ENCODE assay signal across 8 mouse cellular contexts in the genomic region with DNA sequence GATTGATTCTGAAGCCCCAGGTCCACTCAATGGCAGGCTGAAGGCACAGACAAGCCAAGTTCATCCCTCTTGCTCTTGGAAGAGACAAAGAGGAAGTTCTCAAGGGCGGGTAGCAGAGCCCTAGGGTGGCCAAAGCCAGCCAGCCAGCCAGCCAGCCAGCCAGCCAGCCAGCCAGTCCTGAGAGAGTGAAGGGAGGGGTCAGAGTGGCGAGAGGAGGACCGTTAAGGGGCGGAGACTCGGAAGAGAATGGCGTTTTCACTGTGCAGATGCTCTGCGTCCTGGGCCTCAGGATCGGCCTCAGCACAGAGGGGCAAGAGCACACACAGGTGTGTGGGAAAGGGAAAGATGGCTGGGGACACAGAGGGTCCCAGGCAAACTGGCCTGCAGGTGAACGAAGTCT. TPM values are rescaled to one million over a fixed set of nuclear protein-coding genes. Genes with fewer than 3 reads are reported as not detected.
DNase-seq lines count a peak whose midpoint lies in the region; ATAC-seq lines count a peak whose summit lies in the region.

No protein-coding gene starts in this region.

- peak overlapping the region; percentile 4; the same call in 1 of the 2 replicates for H3K9ac ChIP-seq in lung, embryonic 15.5 days
- peak overlapping the region; percentile 100 for H3K9ac ChIP-seq in neural tube, embryonic 13.5 days

- peak overlapping the region; percentile 49 for H3K27ac ChIP-seq in lung, embryonic 15.5 days
- H3K27ac ChIP-seq in neural tube, embryonic 13.5 days (replicated peaks), result peak overlapping the region; percentile 99

- H3K27me3 ChIP-seq in lung, embryonic 15.5 days, result no peaks in the 10 kb centered on the region
- H3K27me3 ChIP-seq in neural tube, embryonic 13.5 days, result no peaks in the 10 kb centered on the region

- no peaks in the 10 kb centered on the region for H3K9me3 ChIP-seq in lung, embryonic 15.5 days
- no peaks in the 10 kb centered on the region for H3K9me3 ChIP-seq in neural tube, embryonic 13.5 days

- peak; percentile 34; the same call in 1 of the 2 replicates for ATAC-seq in lung, embryonic 15.5 days (ENCODE audit: borderline replicate concordance, extremely low read depth, low FRiP score, low TSS enrichment)
- ATAC-seq in neural tube, embryonic 13.5 days (ENCODE audit: low read depth), result peak; percentile 30

- H3K4me1 ChIP-seq in lung, embryonic 15.5 days, result peaks cover 55% of the 10 kb centered on the region
- peaks cover 42% of the 10 kb centered on the region for H3K4me1 ChIP-seq in neural tube, embryonic 13.5 days (replicated peaks)

- 3% methylated on average over 9 of the region's 9 CpGs for WGBS in lung, embryonic 15.5 days
- 3% methylated on average over 9 of the region's 9 CpGs for WGBS in neural tube, embryonic 13.5 days

- H3K4me3 ChIP-seq in lung, embryonic 15.5 days, result peak overlapping the region; percentile 96
- H3K4me3 ChIP-seq in neural tube, embryonic 13.5 days, result peak overlapping the region; percentile 94

- peak; percentile 61 for DNase-seq in urinary bladder, postnatal 14 days (ENCODE audit: low spot score)
- no peak for DNase-seq in urinary bladder, postnatal 25 days (ENCODE audit: low spot score)
- DNase-seq in embryo, embryonic 10.5 days (ENCODE audit: low spot score), result peak; percentile 85
- DNase-seq in heart, adult 8-10 months (ENCODE audit: low spot score), result peak; percentile 73
- peak; percentile 51 for DNase-seq in kidney, adult 18-20 months
- DNase-seq in urinary bladder, adult 2 months (ENCODE audit: low spot score), result no peak

- H3K4me2 ChIP-seq in lung, embryonic 15.5 days, result peak overlapping the region; percentile 68
- peak overlapping the region; percentile 75 for H3K4me2 ChIP-seq in neural tube, embryonic 13.5 days

- 0 out of 2 replicates have a peak, but pooled peaks cover under 1% of the 10 kb centered on the region for H3K36me3 ChIP-seq in lung, embryonic 15.5 days
- peaks cover 15% of the 10 kb centered on the region for H3K36me3 ChIP-seq in neural tube, embryonic 13.5 days

RNA-seq across cellular contexts. Expression of a gene that starts 6.9 kb away (rescaled TPM):
- 10 to 100 TPM; 26.6 to 42.2 (median 33.0) TPM for total RNA-seq in heart, adult 8-10 months (2022)
- polyA plus RNA-seq in lung, embryonic 15.5 days (2015; fragmentation: Nextera tagmentation; extraction: Ambion mirVana), result 63.0 and 65.5 TPM in 2 replicates
- polyA plus RNA-seq in neural tube, embryonic 13.5 days (2015; fragmentation: Nextera tagmentation; extraction: Ambion mirVana), result 206 and 212 TPM in 2 replicates
- 49.4 and 60.1 TPM in 2 replicates for polyA plus RNA-seq in urinary bladder, adult 2 months (2012; rRNA removed)

RNA-seq across cellular contexts. Expression of a gene that starts 22.0 kb away (rescaled TPM):
- total RNA-seq in heart, adult 8-10 months (2022), result 10 to 100 TPM; 36.1 to 54.8 (median 38.3) TPM
- 1.5 and 1.8 TPM in 2 replicates for polyA plus RNA-seq in lung, embryonic 15.5 days (2015; fragmentation: Nextera tagmentation; extraction: Ambion mirVana)
- 5.1 and 6.8 TPM in 2 replicates for polyA plus RNA-seq in neural tube, embryonic 13.5 days (2015; fragmentation: Nextera tagmentation; extraction: Ambion mirVana)
- 49.1 and 54.5 TPM in 2 replicates for polyA plus RNA-seq in urinary bladder, adult 2 months (2012; rRNA removed)

RNA-seq across cellular contexts. Expression of a gene that starts 33.7 kb away (rescaled TPM):
- total RNA-seq in heart, adult 8-10 months (2022), result 1 to 10 TPM; 2.2 to 3.7 (median 2.6) TPM
- polyA plus RNA-seq in lung, embryonic 15.5 days (2015; fragmentation: Nextera tagmentation; extraction: Ambion mirVana), result 14.6 and 16.7 TPM in 2 replicates
- polyA plus RNA-seq in neural tube, embryonic 13.5 days (2015; fragmentation: Nextera tagmentation; extraction: Ambion mirVana), result 0.25 and 0.62 TPM in 2 replicates
- 2.2 and 2.7 TPM in 2 replicates for polyA plus RNA-seq in urinary bladder, adult 2 months (2012; rRNA removed)

Comparison
In these comparisons a context has a peak if more than half of its experiments do, and no peak if none do; other contexts are left out.
1. DNase-seq: peak in urinary bladder, postnatal 14 days (single experiment), embryo, embryonic 10.5 days (single experiment), heart, adult 8-10 months (single experiment) and kidney, adult 18-20 months (single experiment); none in urinary bladder, postnatal 25 days (single experiment) and urinary bladder, adult 2 months (single experiment).